In genomic region chr15:83771346-83772053, GRCm38 (mm10) we compare ENCODE assay signal across 26 mouse cellular contexts. TPM values are rescaled to one million over a fixed set of nuclear protein-coding genes. Genes with fewer than 3 reads are reported as not detected.
DNase-seq lines count a peak whose midpoint lies in the region; ATAC-seq and TF ChIP-seq lines count a peak whose summit lies in the region.
"Had no signal": no experiment of that assay in that cellular context is flagged by ENCODE, and none has a peak within 500 bp of the region (broad histone marks: within the 10 kb centered on the region; RNA-seq: fewer than 3 reads in every experiment).

No protein-coding gene starts in this region.

- no peak overlapping the region for H3K9ac ChIP-seq in forebrain, embryonic 14.5 days (ENCODE audit: low read length)
- H3K9ac ChIP-seq: embryonic facial prominence, embryonic 12.5 days; midbrain, embryonic 15.5 days; neural tube, embryonic 15.5 days; stomach, embryonic 15.5 days had no signal

- TF ChIP-seq POLR2A in brain, embryonic 14.5 days (IDR thresholded peaks at IDR 0.05; ENCODE audit: borderline replicate concordance, extremely low read depth, insufficient read depth, insufficient read length, poor library complexity, severe bottlenecking), result no peak

- no peaks in the 10 kb centered on the region for H3K9me3 ChIP-seq in forebrain, embryonic 14.5 days (replicated peaks; ENCODE audit: control insufficient read depth, low read length)
- H3K9me3 ChIP-seq: embryonic facial prominence, embryonic 12.5 days; limb, embryonic 10.5 days; megakaryocyte, embryonic 14.5 days; midbrain, embryonic 15.5 days; neural tube, embryonic 15.5 days; stomach, embryonic 15.5 days had no signal

- H3K27ac ChIP-seq in forebrain, embryonic 14.5 days (ENCODE audit: low read depth, low read length), result peak overlapping the region; percentile 78
- H3K27ac ChIP-seq: embryonic facial prominence, embryonic 12.5 days; limb, embryonic 10.5 days; midbrain, embryonic 15.5 days; neural tube, embryonic 15.5 days; stomach, embryonic 15.5 days had no signal

- H3K27me3 ChIP-seq in forebrain, embryonic 14.5 days (replicated peaks; ENCODE audit: control insufficient read depth, insufficient read depth, low read length), result no peaks in the 10 kb centered on the region
- H3K27me3 ChIP-seq: midbrain, embryonic 15.5 days; neural tube, embryonic 15.5 days; stomach, embryonic 15.5 days had no signal

- H3K4me3 ChIP-seq in forebrain, embryonic 14.5 days (ENCODE audit: low read depth, low read length), result no peak overlapping the region
- H3K4me3 ChIP-seq: embryonic facial prominence, embryonic 12.5 days; erythroblast, embryonic 14.5 days; limb, embryonic 10.5 days; megakaryocyte, embryonic 14.5 days; midbrain, embryonic 15.5 days; neural tube, embryonic 15.5 days; stomach, embryonic 15.5 days had no signal

- peaks cover 13% of the 10 kb centered on the region; the same call in 1 of the 2 replicates for H3K4me1 ChIP-seq in forebrain, embryonic 14.5 days (ENCODE audit: control insufficient read depth, insufficient read depth, low read length)
- H3K4me1 ChIP-seq: embryonic facial prominence, embryonic 12.5 days; megakaryocyte, embryonic 14.5 days; midbrain, embryonic 15.5 days; neural tube, embryonic 15.5 days; stomach, embryonic 15.5 days had no signal

- 0 out of 2 replicates have a peak, but pooled peaks have one; percentile 35 for ATAC-seq in frontal cortex, adult (ENCODE audit: low TSS enrichment)
- peak; percentile 84 for ATAC-seq in forebrain, embryonic 14.5 days
- no peak for ATAC-seq in erythroid progenitor cell, adult 5-6 weeks (replicated peaks; ENCODE audit: low FRiP score, poor library complexity, severe bottlenecking)
- ATAC-seq: activated CD4-positive, CD25-positive, alpha-beta regulatory T cell, adult 4 months; midbrain, embryonic 15.5 days had no signal

- no peak for DNase-seq in frontal cortex, postnatal 10 days (ENCODE audit: low spot score in 2 of 2)
- peak; percentile 91 for DNase-seq in brain, embryonic 14.5 days (ENCODE audit: low read depth)
- DNase-seq in cerebellum, adult 8-10 months, result peak; percentile 39
- peak; percentile 86 for DNase-seq in forebrain, embryonic 14.5 days (ENCODE audit: low spot score)
- no peak for DNase-seq in heart, adult 8-10 months (ENCODE audit: low spot score)
- no peak for DNase-seq in heart, postnatal 36 days
- DNase-seq: adrenal gland, postnatal 25 days; heart, postnatal 10 days; kidney, adult 18-20 months; lung, adult 18-20 months; lung, postnatal 14 days; right cerebral cortex, postnatal 25 days; thymus, adult 18-20 months had no signal

- 59% methylated on average over 8 of the region's 8 CpGs for WGBS in forebrain, embryonic 14.5 days

- intact Hi-C loops in heart, postnatal 36 days (cut with DNase I), result no loop called here

- H3K36me3 ChIP-seq in forebrain, embryonic 14.5 days (ENCODE audit: control insufficient read depth, insufficient read depth, low read length), result no peaks in the 10 kb centered on the region
- H3K36me3 ChIP-seq: embryonic facial prominence, embryonic 12.5 days; G1E; limb, embryonic 10.5 days; midbrain, embryonic 15.5 days; neural tube, embryonic 15.5 days; stomach, embryonic 15.5 days had no signal

- no peak overlapping the region for H3K4me2 ChIP-seq in forebrain, embryonic 14.5 days (ENCODE audit: low read length)
- H3K4me2 ChIP-seq: embryonic facial prominence, embryonic 12.5 days; heart, embryonic 11.5 days; midbrain, embryonic 15.5 days; neural tube, embryonic 15.5 days; stomach, embryonic 15.5 days had no signal

- TF ChIP-seq CTCF in brain, embryonic 14.5 days (IDR thresholded peaks at IDR 0.05; ENCODE audit: borderline replicate concordance, extremely low read depth, insufficient read depth, insufficient read length), result no peak

RNA-seq across cellular contexts. Expression of gene Mpped1, which starts 7.8 kb away (rescaled TPM):
- polyA plus RNA-seq in brain, embryonic 14.5 days (2012; rRNA removed), result 51.5 and 124 TPM in 2 replicates
- polyA plus RNA-seq in forebrain, embryonic 14.5 days (2014; fragmentation: Nextera tagmentation; extraction: Ambion mirVana), result 194 and 262 TPM in 2 replicates
- not detected in 2 replicates for total RNA-seq in erythroid progenitor cell, adult 5-6 weeks (2015; ENCODE audit: low replicate concordance)
- total RNA-seq in erythroid progenitor cell, adult 5-6 weeks (2017; ENCODE audit: low replicate concordance), result not detected in 2 replicates
- not detected for total RNA-seq in heart, adult 8-10 months (2022)
- not detected for total RNA-seq in heart, postnatal 36 days (2021)
- total RNA-seq: adrenal gland, postnatal 25 days; G1E; liver, adult 2 months had no signal
- polyA plus RNA-seq: activated CD4-positive, CD25-positive, alpha-beta regulatory T cell, adult 4 months; erythroblast, embryonic 14.5 days; G1E had no signal

RNA-seq across cellular contexts. Expression of gene Scube1, which starts 46.7 kb away (rescaled TPM):
- 15.1 and 24.7 TPM in 2 replicates for polyA plus RNA-seq in brain, embryonic 14.5 days (2012; rRNA removed)
- polyA plus RNA-seq in forebrain, embryonic 14.5 days (2014; fragmentation: Nextera tagmentation; extraction: Ambion mirVana), result 8.2 and 13.6 TPM in 2 replicates
- total RNA-seq in erythroid progenitor cell, adult 5-6 weeks (2015; ENCODE audit: low replicate concordance), result not detected in 2 replicates
- not detected in 2 replicates for total RNA-seq in erythroid progenitor cell, adult 5-6 weeks (2017; ENCODE audit: low replicate concordance)
- total RNA-seq in heart, adult 8-10 months (2022), result under 1 TPM; 0.59 to 0.97 (median 0.84) TPM
- total RNA-seq in heart, postnatal 36 days (2021), result 1 to 10 TPM; 1.3 TPM
- polyA plus RNA-seq: activated CD4-positive, CD25-positive, alpha-beta regulatory T cell, adult 4 months; erythroblast, embryonic 14.5 days; G1E had no signal

Comparison
In these comparisons a context has a peak if more than half of its experiments do, and no peak if none do; other contexts are left out.
1. DNase-seq: peak in brain, embryonic 14.5 days (single experiment), cerebellum, adult 8-10 months (single experiment) and forebrain, embryonic 14.5 days (single experiment); none in frontal cortex, postnatal 10 days (0 of 2), heart, adult 8-10 months (single experiment) and heart, postnatal 36 days (0 of 2).